Mouse (Mus musculus) common myeloid progenitor, adult 5-6 weeks (primary cell): ENCODE results near the gene Timp3. TPM values are rescaled to one million over a fixed set of nuclear protein-coding genes. Genes with fewer than 3 reads are reported as not detected.

ENCODE experiments used
- ATAC-seq: replicated peaks from 2 replicates; pipeline ENCODE4 v1.8.0; 2016; ENCODE audit warnings: low read depth, mild to moderate bottlenecking, moderate TSS enrichment, inconsistent platforms; ENCODE audit not compliant: poor library complexity, severe bottlenecking
- total RNA-seq: library from RNA; stranded (forward); fragments of 200-1000, 187-1606 nt; gene quantifications from 2 replicates; pipeline ENCODE4 v1.2.3, GENCODE M21; 2017

The Timp3 gene
- total RNA-seq, 1 experiment from 2014 or later: 3.6 TPM

DNA sequence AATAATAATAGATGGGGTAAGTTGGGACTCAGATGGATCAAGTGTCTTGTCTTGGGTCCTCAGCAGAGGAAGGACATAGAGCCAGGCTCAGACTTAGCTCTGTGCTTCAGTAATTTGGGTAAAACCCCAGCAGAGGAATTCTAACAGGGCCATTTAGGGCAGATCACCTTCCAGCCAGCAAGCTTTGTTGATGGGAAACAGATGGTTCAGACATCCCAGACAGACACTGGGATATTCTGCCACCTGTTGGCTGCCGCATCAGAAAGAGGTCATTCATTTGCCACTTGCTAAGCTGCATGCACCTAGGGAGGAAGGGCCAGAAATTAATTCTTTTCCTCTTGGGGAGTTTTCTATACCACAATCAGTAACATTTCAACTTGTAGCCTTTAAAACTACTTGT is 21.8 kb downstream of the Timp3 start:
- ATAC-seq: no peak

DNA sequence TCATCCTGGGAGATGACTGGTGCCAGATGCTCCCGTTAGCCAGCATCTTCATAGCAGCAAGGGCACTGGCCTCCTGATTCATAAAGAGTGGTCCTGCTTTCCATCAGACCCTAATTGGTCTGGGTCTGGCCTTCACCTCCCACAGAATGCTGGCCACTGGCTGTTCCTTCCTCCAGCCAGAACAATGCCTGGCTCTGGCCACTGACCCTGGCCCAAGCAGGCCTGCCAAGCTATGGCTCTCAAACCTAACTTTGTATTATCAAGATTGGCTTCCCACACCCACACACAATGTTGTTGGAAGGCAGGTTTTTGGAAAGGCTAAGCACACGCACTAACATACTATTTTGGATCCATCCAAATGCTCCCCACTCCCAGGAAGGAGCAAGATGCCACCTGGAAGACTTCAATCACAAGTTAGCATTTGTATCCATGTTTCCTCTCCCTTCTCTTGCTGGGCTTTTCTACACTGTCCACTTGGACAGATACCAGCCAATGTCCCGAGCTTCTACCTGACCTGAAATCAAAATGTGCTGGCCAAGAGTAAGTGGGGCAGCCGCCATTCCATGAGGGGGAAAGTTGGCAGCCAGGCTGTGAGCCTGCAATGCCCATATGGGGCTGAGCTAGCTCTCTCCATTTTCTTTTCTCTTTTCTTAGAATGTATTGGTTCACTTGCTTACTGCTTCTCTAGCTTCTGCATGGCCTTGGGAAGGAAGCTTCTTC is 23.3 kb downstream of the Timp3 start:
- ATAC-seq: no peak

DNA sequence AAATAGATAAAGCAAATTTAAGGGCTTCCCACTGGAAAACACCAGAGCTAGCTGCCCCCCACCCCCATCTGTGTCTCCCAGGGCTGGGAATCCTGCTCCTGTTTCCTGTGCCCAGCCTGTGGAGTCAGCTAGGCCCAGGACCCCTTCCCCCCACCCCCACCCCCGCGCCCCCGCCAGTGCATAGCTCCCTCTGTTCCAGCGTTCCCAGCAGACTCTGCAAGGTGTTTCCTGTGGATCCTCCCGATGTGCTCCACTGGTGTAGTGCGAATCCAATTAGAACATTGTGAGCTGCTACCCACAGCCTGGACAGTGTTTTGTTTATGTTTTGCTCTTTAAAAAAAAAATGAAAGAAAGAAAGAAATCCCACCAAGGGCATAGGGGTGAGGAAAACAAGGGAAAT is 25.1 kb downstream of the Timp3 start:
- no peak for ATAC-seq

GRCm38 (mm10) chr10:86328143-86328542 is 28.0 kb downstream of the Timp3 start:
- no peak for ATAC-seq

DNA sequence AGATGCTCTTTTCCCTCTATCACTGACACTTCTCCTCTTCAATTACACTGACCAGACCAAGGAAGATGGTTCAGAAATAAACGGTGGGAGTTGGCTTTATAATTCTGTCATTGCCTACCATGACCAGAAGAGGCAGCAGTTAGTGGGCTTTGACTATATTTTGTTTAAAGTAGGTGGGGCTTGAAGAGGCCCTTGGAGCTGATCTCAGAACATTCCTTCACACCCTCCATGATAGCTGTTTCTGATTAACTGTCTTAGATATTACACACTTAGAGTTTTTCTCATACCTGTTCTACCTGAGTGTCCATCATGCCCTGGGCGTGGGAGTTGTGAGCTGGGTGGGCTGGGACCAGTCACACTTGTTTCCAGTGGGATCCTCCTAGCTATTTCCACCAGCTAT is 28.5 kb downstream of the Timp3 start:
- ATAC-seq: peak; percentile 54; the same call in 1 of the 2 replicates

DNA sequence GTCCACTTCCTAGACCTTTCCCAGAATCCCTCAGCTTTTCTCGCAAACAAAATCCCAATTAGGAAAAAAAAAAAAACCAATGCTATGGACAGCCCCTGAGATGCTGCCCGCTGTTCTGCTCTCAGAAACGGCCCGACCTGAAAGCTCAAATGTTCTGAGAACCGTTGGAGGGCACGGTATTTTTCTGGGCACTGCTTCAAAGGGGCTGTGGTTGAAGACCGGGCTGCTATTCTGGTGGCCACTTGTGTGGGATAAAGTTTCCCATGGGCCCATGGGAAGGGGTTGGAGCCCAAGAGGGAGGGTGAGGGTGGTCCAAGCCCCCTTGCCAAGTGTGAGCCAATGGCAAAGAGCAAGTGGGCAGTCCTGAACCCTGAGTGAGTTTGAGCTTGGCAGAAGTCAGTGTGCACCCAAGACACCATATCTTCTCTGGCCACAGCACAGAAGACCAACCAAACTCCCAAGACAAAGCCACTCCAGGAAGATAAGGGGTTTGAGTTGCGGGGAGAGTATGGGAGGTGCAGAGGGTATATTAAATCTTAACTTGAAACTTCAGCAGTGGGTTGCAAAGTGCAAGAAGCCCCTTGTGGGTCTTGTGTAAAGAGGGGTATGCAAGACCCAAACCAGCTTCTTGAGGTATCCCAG is 29.2 kb downstream of the Timp3 start:
- no peak for ATAC-seq

- no peak for ATAC-seq
These were observed 31.0 kb downstream of the Timp3 start for GRCm38 (mm10) chr10:86330993-86331680.

DNA sequence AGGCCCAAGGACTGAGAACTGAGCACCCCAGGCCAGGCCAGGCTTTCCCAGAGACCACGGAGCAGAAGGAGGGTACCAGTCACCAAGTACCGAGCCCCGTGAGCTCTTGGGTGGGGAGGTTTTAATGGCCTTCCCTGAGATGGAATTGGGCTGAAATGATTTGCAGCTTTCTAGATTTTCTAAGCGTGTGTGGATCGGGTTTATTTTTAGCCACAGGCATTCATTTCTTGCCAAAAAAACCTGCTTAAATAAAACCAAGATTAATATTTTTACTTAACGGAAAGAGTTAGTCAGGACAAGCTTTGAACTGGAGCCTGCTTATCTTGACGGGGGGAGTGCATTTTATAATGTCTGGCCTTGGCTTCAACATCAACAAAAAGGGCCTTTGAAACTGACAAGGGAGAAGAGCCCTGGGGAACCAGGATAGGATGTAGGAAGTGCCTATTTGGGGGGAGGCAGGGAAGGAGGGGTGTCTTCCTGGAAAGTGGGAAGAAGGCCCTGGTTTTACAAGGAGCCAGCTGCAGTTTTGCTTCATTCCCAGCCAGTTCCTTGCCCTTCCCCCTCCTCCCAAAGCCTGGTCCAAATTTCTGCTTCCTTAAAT is 31.6 kb downstream of the Timp3 start:
- no peak for ATAC-seq

DNA sequence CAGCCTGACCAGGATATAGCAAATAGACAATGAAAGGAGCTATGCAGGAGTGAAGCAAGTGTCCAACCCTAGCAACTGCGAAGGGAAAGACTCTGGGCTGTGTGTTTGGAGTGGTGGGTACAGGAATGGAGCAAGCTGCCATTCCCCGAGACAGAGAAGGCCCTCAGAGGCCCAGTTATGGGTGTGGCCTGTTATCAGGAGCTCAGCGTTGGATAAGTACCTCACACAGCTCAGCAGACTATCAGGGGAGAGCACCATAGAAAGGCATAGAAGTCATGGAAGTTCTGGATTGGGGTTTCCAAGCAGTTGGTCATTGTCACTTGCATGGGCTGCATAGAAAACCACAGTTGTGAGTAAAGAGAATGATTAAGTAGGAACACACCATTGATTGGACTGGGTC is 32.8 kb downstream of the Timp3 start:
- ATAC-seq: no peak

DNA sequence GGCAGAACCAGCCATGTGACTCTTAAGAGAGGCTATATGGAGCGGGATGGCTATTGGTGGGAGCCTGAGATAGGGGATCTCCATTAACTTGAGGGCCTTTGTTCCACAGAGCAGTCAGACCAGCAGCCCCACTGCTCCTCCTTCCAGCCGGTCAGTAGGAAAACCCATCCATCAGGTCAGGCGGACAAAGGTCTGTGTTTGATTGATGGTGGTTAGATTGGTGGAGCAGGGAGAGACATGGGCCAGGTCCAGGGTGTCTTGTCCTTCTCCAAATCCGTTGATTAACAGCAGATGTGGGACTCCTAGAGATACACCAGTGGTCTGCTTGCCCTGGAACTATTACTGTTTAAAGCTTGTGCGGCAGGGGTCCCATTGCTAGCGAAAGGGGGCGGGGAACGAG is 34.4 kb downstream of the Timp3 start:
- ATAC-seq: no peak

DNA sequence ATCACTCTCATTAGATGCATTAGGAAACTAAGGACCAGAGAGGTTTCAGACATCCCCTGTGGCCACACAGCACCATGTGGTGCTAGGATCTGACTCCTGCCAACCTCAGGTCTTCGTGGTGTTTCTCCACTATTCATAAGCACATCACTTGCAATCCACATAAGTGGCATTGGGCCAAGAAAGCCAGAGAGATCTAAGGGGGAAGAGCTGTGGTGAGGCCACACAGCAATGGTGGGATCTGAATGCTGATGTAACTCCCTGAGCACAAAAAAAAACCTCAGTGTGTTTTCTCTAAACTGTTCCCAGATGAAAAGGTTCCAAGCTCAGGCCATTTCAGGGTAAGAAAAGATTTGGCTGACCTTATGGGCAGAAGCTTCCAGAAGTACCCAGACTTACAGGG is 36.3 kb downstream of the Timp3 start:
- no peak for ATAC-seq

DNA sequence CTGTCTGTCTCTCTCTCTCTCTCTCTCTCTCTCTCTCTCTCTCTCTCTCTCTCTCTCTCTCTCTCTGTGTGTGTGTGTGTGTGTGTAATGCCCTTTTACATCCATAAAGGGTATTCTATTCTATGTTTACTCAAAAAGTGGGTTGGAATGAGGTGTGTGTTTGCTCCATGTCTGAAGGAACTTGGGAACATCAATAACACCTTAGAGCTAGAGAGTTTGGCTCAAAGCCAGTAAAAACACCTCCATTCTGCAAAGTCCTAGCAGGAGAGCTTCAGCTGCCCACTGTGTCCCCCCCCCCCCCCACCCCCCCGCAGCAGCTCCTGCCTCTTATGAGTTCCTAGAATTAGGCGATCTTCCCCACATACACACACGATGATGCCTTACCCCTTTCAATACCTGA is 37.1 kb downstream of the Timp3 start:
- ATAC-seq: no peak

DNA sequence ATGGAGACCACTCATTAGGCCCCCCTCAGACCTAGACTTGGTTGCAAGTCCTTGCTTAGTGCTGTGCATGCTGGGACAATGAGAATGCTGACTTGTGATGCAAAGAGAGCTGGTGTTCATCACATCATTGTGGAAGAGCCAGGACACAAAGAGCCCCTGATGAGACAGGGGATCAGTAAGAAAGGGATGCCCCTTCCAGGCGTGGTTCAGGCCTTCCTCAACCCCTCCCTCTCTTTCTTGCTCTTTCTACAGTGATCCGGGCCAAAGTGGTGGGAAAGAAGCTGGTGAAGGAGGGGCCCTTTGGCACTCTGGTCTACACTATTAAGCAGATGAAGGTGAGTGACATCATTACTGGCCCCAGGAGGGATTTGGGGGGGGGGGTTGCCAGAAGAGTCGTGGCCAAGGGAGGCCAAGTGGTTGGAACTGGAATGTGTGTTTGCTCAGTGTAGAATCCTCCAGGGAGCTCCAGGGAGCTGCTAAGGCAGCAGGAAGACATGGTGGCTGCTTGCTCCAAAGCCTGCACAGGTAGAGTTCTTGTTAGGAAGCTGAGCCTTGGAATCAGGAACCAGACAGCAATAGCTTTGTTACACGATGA is 38.0 kb downstream of the Timp3 start:
- ATAC-seq: no peak

DNA sequence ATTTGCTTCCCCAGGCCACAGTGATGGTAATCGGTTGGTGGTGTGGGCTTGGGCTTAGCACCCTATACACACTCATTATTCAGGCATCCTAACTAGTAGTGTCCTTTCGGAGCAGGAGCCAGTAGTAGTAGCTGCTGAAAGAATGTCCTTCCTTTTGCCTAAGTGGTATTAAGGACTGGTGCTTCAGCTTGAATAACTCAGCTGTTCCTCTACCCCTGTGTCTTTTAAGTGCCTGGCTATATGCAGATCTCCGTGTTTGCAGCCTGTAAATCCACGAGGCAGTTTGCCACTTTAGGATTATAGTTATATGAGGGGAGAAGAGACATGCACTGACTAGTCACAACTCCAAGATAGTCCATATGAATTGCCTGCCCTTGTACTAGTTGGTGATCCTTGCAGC is 38.9 kb downstream of the Timp3 start:
- no peak for ATAC-seq

DNA sequence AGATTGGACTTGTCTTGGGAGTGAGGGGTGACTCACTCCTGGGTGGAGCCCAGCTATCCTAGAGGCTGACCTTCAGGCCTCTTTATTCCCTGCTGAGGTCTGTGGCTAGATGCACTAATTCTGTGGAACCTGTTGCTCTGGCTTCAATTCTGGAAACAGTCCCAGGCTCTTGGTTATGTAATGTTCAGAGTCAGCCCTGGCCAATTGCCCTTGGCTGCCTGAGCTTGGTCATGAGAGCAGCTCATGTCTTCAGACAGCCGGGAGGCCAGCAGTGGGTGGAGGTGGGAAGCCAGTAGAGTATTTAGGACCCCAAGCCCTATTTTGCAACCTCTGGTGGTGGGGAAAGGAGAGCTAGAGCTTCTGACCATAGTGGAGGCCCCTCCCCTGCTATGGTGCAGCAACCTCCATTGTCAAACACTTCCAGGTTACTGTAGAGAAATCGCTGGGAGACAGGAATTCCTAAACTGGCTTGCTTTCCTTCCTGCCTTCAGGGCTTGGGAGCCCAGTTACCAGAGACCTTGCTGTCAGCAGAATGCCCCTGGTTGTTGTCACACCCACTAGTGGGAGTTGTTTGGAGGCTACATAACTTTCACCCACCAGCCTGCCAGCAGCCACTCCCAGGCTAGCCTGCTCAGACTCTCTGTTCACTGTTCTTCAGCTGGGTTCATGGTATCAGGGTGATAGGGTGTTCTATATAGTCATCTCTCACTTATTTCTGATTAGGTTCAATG is 39.6 kb downstream of the Timp3 start:
- no peak for ATAC-seq

- no peak for ATAC-seq
These were observed 40.2 kb downstream of the Timp3 start for GRCm38 (mm10) chr10:86340421-86340820.

GRCm38 (mm10) chr10:86340991-86341527 is 40.9 kb downstream of the Timp3 start:
- ATAC-seq: no peak

GRCm38 (mm10) chr10:86341589-86341988 is 41.4 kb downstream of the Timp3 start:
- ATAC-seq: no peak

- ATAC-seq: no peak
These were observed 42.0 kb downstream of the Timp3 start for GRCm38 (mm10) chr10:86342151-86342550.

DNA sequence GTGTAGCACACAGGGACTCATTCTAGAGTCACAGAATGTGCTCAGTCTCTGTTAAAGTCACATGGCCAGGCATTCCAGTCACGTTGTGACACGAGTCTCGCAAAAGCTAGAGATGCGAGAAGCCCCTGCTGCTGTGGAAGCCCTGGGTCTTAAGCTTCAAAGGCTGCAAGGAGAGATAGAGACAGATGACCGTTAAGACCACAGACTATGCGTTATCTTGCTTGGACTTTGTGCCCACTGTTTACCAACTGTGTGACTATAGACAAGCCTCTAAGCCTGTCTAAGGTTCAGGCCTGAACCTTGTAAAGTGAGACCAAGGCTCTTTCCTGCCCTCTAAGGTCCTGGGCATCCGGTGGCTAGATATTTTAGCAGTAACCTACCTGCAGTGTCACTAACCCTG is 42.5 kb downstream of the Timp3 start:
- ATAC-seq: no peak
